Mouse (Mus musculus) cerebellum, adult 9-10 months (tissue): ENCODE results near the gene Sema5b.
"Not testable (repeated sequence)": the region's sequence is repeated elsewhere in the genome, so short reads cannot be mapped to it uniquely, and the experiment has no call there.

Source experiments
- DNase-seq: peaks from one replicate; pipeline ENCODE4 v3.0.0; 2022

Gene Sema5b

GRCm38 (mm10) chr16:35555596-35556482 is 14.9 kb downstream of the Sema5b start:
- no peak for DNase-seq

GRCm38 (mm10) chr16:35557038-35557437 is 16.1 kb downstream of the Sema5b start:
- no peak for DNase-seq

- DNase-seq, result no peak
Measured at GRCm38 (mm10) chr16:35561541-35561940, 20.6 kb downstream of the Sema5b start.

- DNase-seq, result no peak
Measured at GRCm38 (mm10) chr16:35564246-35564905, 23.4 kb downstream of the Sema5b start.

- DNase-seq, result not testable (repeated sequence)
Measured at GRCm38 (mm10) chr16:35565601-35566000, 24.7 kb downstream of the Sema5b start.

- DNase-seq, result no peak
Measured at GRCm38 (mm10) chr16:35568225-35568880, 27.4 kb downstream of the Sema5b start.

- no peak for DNase-seq
Measured at GRCm38 (mm10) chr16:35569347-35569746, 28.4 kb downstream of the Sema5b start.

GRCm38 (mm10) chr16:35569758-35570157 is 28.8 kb downstream of the Sema5b start:
- no peak for DNase-seq

GRCm38 (mm10) chr16:35570627-35571026 is 29.7 kb downstream of the Sema5b start:
- no peak for DNase-seq

GRCm38 (mm10) chr16:35573586-35573985 is 32.6 kb downstream of the Sema5b start:
- no peak for DNase-seq

GRCm38 (mm10) chr16:35577181-35577941 is 36.4 kb downstream of the Sema5b start:
- DNase-seq, result peak; percentile 95

- DNase-seq, result no peak
Measured at GRCm38 (mm10) chr16:35581299-35581698, 40.4 kb downstream of the Sema5b start.

GRCm38 (mm10) chr16:35583551-35584080 is 42.7 kb downstream of the Sema5b start:
- DNase-seq, result no peak

- no peak for DNase-seq
Measured at GRCm38 (mm10) chr16:35585126-35585694, 44.3 kb downstream of the Sema5b start.

GRCm38 (mm10) chr16:35587046-35587779 is 46.3 kb downstream of the Sema5b start:
- no peak for DNase-seq

- no peak for DNase-seq
Measured at GRCm38 (mm10) chr16:35587866-35588465, 47.0 kb downstream of the Sema5b start.

- DNase-seq, result no peak
Measured at GRCm38 (mm10) chr16:35588731-35589151, 47.8 kb downstream of the Sema5b start.

- no peak for DNase-seq
Measured at GRCm38 (mm10) chr16:35591756-35592155, 50.8 kb downstream of the Sema5b start.

GRCm38 (mm10) chr16:35592274-35593065 is 51.5 kb downstream of the Sema5b start:
- no peak for DNase-seq

- DNase-seq, result no peak
Measured at GRCm38 (mm10) chr16:35593474-35593873, 52.5 kb downstream of the Sema5b start.
